In the genomic region with DNA sequence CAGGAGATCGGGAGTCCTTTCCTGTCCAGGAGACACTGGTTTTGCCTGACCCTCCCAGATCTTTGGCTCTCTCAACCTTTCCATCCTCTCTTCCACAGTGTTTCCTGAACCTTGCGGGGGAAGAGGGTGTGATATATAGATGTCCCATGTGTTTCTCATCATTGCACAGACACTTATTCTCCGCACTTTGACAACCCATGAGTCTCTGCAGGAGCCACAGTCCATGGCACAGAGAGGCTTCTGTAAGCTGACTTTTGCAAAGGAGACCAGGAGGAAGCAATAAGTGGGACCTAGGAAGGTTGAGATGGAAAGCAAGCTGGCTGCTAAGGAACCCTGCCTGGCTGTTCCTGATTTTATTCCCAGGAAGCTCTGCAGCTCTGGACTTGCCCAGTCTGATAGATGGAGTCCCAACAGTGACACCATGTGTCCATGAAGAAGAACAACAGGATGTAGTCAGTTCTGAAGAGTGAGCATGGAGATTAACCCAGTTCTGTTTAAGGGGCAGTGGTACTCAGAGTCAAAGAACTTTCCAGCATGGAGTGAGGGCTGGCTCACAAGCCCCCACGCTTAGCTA, we compare ENCODE assay signal across 9 mouse cellular contexts.
DNase-seq lines count a peak whose midpoint lies in the region; ATAC-seq and TF ChIP-seq lines count a peak whose summit lies in the region.
"Had no signal": no experiment of that assay in that cellular context is flagged by ENCODE, and none has a peak within 500 bp of the region (broad histone marks: within the 10 kb centered on the region; RNA-seq: fewer than 3 reads in every experiment).

No protein-coding gene starts in this region.

- WGBS in hindbrain, embryonic 10.5 days = 81% methylated on average over 4 of the region's 4 CpGs
- 81% methylated on average over 4 of the region's 4 CpGs for WGBS in hindbrain, embryonic 16.5 days
- 79% methylated on average over 4 of the region's 4 CpGs for WGBS in midbrain, postnatal 0 days
- WGBS in midbrain, embryonic 13.5 days = 85% methylated on average over 4 of the region's 4 CpGs

- no peaks in the 10 kb centered on the region for H3K9me3 ChIP-seq in hindbrain, embryonic 10.5 days
- no peaks in the 10 kb centered on the region; the same call in 1 of the 2 replicates for H3K9me3 ChIP-seq in hindbrain, embryonic 16.5 days (ENCODE audit: control insufficient read depth, low read length)
- no peaks in the 10 kb centered on the region for H3K9me3 ChIP-seq in midbrain, postnatal 0 days (ENCODE audit: low read length)
- no peaks in the 10 kb centered on the region for H3K9me3 ChIP-seq in midbrain, embryonic 13.5 days
- H3K9me3 ChIP-seq: neural tube, embryonic 12.5 days had no signal

- H3K9ac ChIP-seq in hindbrain, embryonic 16.5 days (ENCODE audit: low read depth, low read length) = no peak overlapping the region
- no peak overlapping the region for H3K9ac ChIP-seq in midbrain, postnatal 0 days (replicated peaks; ENCODE audit: low read length, poor library complexity, severe bottlenecking)
- H3K9ac ChIP-seq in midbrain, embryonic 13.5 days (replicated peaks) = no peak overlapping the region
- H3K9ac ChIP-seq: neural tube, embryonic 12.5 days had no signal

- H3K4me1 ChIP-seq in hindbrain, embryonic 10.5 days (replicated peaks) = no peaks in the 10 kb centered on the region
- no peaks in the 10 kb centered on the region for H3K4me1 ChIP-seq in hindbrain, embryonic 16.5 days (ENCODE audit: control insufficient read depth, insufficient read depth, low read depth, low read length)
- H3K4me1 ChIP-seq in midbrain, postnatal 0 days (ENCODE audit: insufficient read depth, low read length) = no peaks in the 10 kb centered on the region
- H3K4me1 ChIP-seq in midbrain, embryonic 13.5 days (replicated peaks) = no peaks in the 10 kb centered on the region
- H3K4me1 ChIP-seq: neural tube, embryonic 12.5 days had no signal

- no peak overlapping the region for H3K4me3 ChIP-seq in hindbrain, embryonic 10.5 days
- H3K4me3 ChIP-seq in hindbrain, embryonic 16.5 days (ENCODE audit: low read length) = no peak overlapping the region
- H3K4me3 ChIP-seq in midbrain, postnatal 0 days (ENCODE audit: low read depth, low read length) = no peak overlapping the region
- no peak overlapping the region for H3K4me3 ChIP-seq in midbrain, embryonic 13.5 days (replicated peaks)
- H3K4me3 ChIP-seq: neural tube, embryonic 12.5 days had no signal

- no peaks in the 10 kb centered on the region for H3K27me3 ChIP-seq in hindbrain, embryonic 10.5 days (ENCODE audit: insufficient read depth, poor library complexity, severe bottlenecking)
- no peaks in the 10 kb centered on the region for H3K27me3 ChIP-seq in hindbrain, embryonic 16.5 days (replicated peaks; ENCODE audit: control insufficient read depth, insufficient read depth, low read length)
- no peaks in the 10 kb centered on the region for H3K27me3 ChIP-seq in midbrain, postnatal 0 days (ENCODE audit: insufficient read depth, low read length)
- H3K27me3 ChIP-seq in midbrain, embryonic 13.5 days = peaks cover 17% of the 10 kb centered on the region
- H3K27me3 ChIP-seq: neural tube, embryonic 12.5 days had no signal

- H3K36me3 ChIP-seq in hindbrain, embryonic 10.5 days = no peaks in the 10 kb centered on the region
- no peaks in the 10 kb centered on the region for H3K36me3 ChIP-seq in hindbrain, embryonic 16.5 days (ENCODE audit: control insufficient read depth, insufficient read depth, low read length)
- H3K36me3 ChIP-seq in midbrain, postnatal 0 days (ENCODE audit: insufficient read depth, low read length) = no peaks in the 10 kb centered on the region
- no peaks in the 10 kb centered on the region for H3K36me3 ChIP-seq in midbrain, embryonic 13.5 days
- H3K36me3 ChIP-seq: neural tube, embryonic 12.5 days had no signal

- no peak overlapping the region for H3K4me2 ChIP-seq in hindbrain, embryonic 16.5 days (ENCODE audit: low read length)
- H3K4me2 ChIP-seq in midbrain, postnatal 0 days (ENCODE audit: low read depth, low read length, poor library complexity, severe bottlenecking) = no peak overlapping the region
- H3K4me2 ChIP-seq in midbrain, embryonic 13.5 days (replicated peaks) = no peak overlapping the region
- H3K4me2 ChIP-seq: neural tube, embryonic 12.5 days had no signal

- H3K27ac ChIP-seq in hindbrain, embryonic 10.5 days = no peak overlapping the region
- no peak overlapping the region for H3K27ac ChIP-seq in hindbrain, embryonic 16.5 days (ENCODE audit: low read depth, low read length)
- H3K27ac ChIP-seq in midbrain, postnatal 0 days (ENCODE audit: low read depth, low read length) = no peak overlapping the region
- no peak overlapping the region for H3K27ac ChIP-seq in midbrain, embryonic 13.5 days
- H3K27ac ChIP-seq: neural tube, embryonic 12.5 days had no signal

- peak; percentile 6 for DNase-seq in hindbrain, embryonic 10.5 days (ENCODE audit: low spot score)
- DNase-seq in midbrain, postnatal 0 days (ENCODE audit: low spot score) = peak; percentile 75
- peak; percentile 34 to 50 for DNase-seq in cerebellum, postnatal 36 days
- peak; percentile 61 for DNase-seq in mesoderm, embryonic 11.5 days (ENCODE audit: low read depth, low spot score)
- DNase-seq in spleen, adult 18-20 months = no peak
- DNase-seq in c-Kit-positive CD71-positive TER-119-positive erythroid progenitor cells, embryonic 14.5 days (ENCODE audit: low spot score) = no peak

- TF ChIP-seq CTCF in midbrain, postnatal 0 days (IDR thresholded peaks at IDR 0.05) = peak; percentile 81

- no peak for ATAC-seq in hindbrain, embryonic 16.5 days
- no peak for ATAC-seq in midbrain, postnatal 0 days (ENCODE audit: low FRiP score)
- no peak for ATAC-seq in midbrain, embryonic 13.5 days

Comparison
In these comparisons a context has a peak if more than half of its experiments do, and no peak if none do; other contexts are left out.
1. DNase-seq: peak in hindbrain, embryonic 10.5 days (single experiment), midbrain, postnatal 0 days (single experiment), cerebellum, postnatal 36 days (2 of 2) and mesoderm, embryonic 11.5 days (single experiment); none in spleen, adult 18-20 months (0 of 2) and c-Kit-positive CD71-positive TER-119-positive erythroid progenitor cells, embryonic 14.5 days (single experiment).